Comparison of ENCODE assay signal across 11 mouse cellular contexts in the genomic region with DNA sequence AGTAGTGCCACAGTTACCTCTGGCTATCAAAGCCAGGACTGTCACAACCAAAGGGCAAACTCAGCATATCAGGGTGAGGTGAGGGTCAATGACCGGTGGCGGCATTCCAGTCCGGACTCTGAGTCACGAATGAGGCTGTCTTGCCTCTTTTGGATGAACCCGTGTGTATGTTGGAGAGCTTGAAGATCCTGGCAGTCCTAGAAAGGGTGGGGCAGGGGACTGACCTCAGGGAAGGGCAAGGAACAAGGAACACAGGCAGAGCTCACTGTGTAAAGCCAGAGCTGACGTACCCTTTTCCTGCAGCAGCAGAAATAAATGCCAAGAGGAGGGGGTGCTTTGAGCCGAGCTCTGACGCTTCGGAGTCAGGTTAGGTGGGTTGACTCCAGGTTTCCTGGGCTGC. TPM values are rescaled to one million over a fixed set of nuclear protein-coding genes. Genes with fewer than 3 reads are reported as not detected.
DNase-seq lines count a peak whose midpoint lies in the region.
"Had no signal": no experiment of that assay in that cellular context is flagged by ENCODE, and none has a peak within 500 bp of the region (broad histone marks: within the 10 kb centered on the region; RNA-seq: fewer than 3 reads in every experiment).

No protein-coding gene starts in this region.

- 0 out of 2 replicates have a peak, but pooled peaks cover 3% of the 10 kb centered on the region for H3K4me1 ChIP-seq in forebrain, embryonic 10.5 days

- H3K27me3 ChIP-seq in forebrain, embryonic 10.5 days (ENCODE audit: poor library complexity, severe bottlenecking) = no peaks in the 10 kb centered on the region

- no peak overlapping the region for H3K4me3 ChIP-seq in forebrain, embryonic 10.5 days

- no peaks in the 10 kb centered on the region for H3K9me3 ChIP-seq in forebrain, embryonic 10.5 days

- 86% methylated on average over 9 of the region's 9 CpGs for WGBS in forebrain, embryonic 10.5 days

- DNase-seq in kidney, adult 11 months = peak; percentile 74
- DNase-seq in kidney, adult 18-20 months = no peak
- peak; percentile 80 for DNase-seq in adrenal gland, adult 8-10 months
- peak; percentile 36 for DNase-seq in heart, postnatal 4 days
- DNase-seq in lung, postnatal 36 days = peak; percentile 61
- DNase-seq in frontal cortex, postnatal 25 days (ENCODE audit: low spot score in 2 of 2) = no peak
- DNase-seq in layer of hippocampus, postnatal 10 days (ENCODE audit: low spot score in 2 of 2) = no peak
- no peak for DNase-seq in forebrain, embryonic 10.5 days (ENCODE audit: extremely low spot score, low spot score)
- DNase-seq: cerebellum, postnatal 36 days; right cerebral cortex, postnatal 4 days had no signal

- no peaks in the 10 kb centered on the region for H3K36me3 ChIP-seq in forebrain, embryonic 10.5 days (replicated peaks)

- H3K27ac ChIP-seq in forebrain, embryonic 10.5 days = no peak overlapping the region
- H3K27ac ChIP-seq: liver, embryonic 14.5 days had no signal

RNA-seq across cellular contexts. Expression of gene Zfp326, which starts 40.4 kb away (rescaled TPM):
- 10 to 100 TPM; 17.0 to 31.9 (median 26.2) TPM for total RNA-seq in adrenal gland, adult 8-10 months (2022)
- 10 to 100 TPM; 31.6 to 32.1 TPM for total RNA-seq in heart, postnatal 4 days (2021)
- total RNA-seq in layer of hippocampus, postnatal 10 days (2021) = 10 to 100 TPM; 41.4 to 45.9 TPM
- polyA plus RNA-seq in forebrain, embryonic 10.5 days (2016; fragmentation: Nextera tagmentation; extraction: Ambion mirVana) = 55.9 and 61.1 TPM in 2 replicates

Comparison
In these comparisons a context has a peak if more than half of its experiments do, and no peak if none do; other contexts are left out.
1. DNase-seq: peak in kidney, adult 11 months (single experiment), adrenal gland, adult 8-10 months (single experiment), heart, postnatal 4 days (single experiment) and lung, postnatal 36 days (single experiment); none in kidney, adult 18-20 months (single experiment), frontal cortex, postnatal 25 days (0 of 2), layer of hippocampus, postnatal 10 days (0 of 2) and forebrain, embryonic 10.5 days (single experiment).